Mouse (Mus musculus) layer of hippocampus, adult 8-10 months (tissue): ENCODE results near the gene Hspbap1. TPM values are rescaled to one million over a fixed set of nuclear protein-coding genes. Genes with fewer than 3 reads are reported as not detected.
A peak's percentile ranks its signal among the peaks of the same experiment; 100 is the strongest.

ENCODE experiments used
- DNase-seq, 2 experiments: peaks; one replicate each; pipeline ENCODE4 v3.0.0; 2022; ENCODE audit warnings: low spot score in 2 of 2
- total RNA-seq, 4 experiments: library from RNA; stranded (reverse); gene quantifications; 2 replicates each; pipeline ENCODE4 v1.2.4; 2022

Hspbap1 gene
- total RNA-seq, 4 experiments from 2014 or later = 6.5 to 9.0 (median 7.3) TPM

GRCm38 (mm10) chr16:35871898-35872297 lies 101.7 kb downstream of the Hspbap1 start:
- DNase-seq = no peak

- no peak for DNase-seq
Measured at GRCm38 (mm10) chr16:35872410-35873006, 102.3 kb downstream of the Hspbap1 start.

- DNase-seq = peak in 1 of 2 experiments; percentile 28
Measured at GRCm38 (mm10) chr16:35874416-35874815, 104.2 kb downstream of the Hspbap1 start.

Other genes starting within 250 kb of the Hspbap1 start
- gene Sema5b, start 229.2 kb upstream of the Hspbap1 start, total RNA-seq = 10 to 100 TPM; 10.6 to 18.1 (median 14.0) TPM
- 10 to 100 TPM; 60.9 to 68.2 (median 64.7) TPM for gene Dirc2, start 1.0 kb upstream of the Hspbap1 start, total RNA-seq
- gene Parp14, start 101.2 kb downstream of the Hspbap1 start, total RNA-seq = 1 to 10 TPM; 1.3 to 5.4 (median 3.2) TPM
- 1 to 10 TPM; 2.8 to 9.4 (median 5.6) TPM for gene Parp9, start 168.1 kb downstream of the Hspbap1 start, total RNA-seq
- gene Dtx3l, start 168.8 kb downstream of the Hspbap1 start, total RNA-seq = 1 to 10 TPM; 4.5 to 7.6 (median 6.3) TPM
- gene Kpna1, start 208.4 kb downstream of the Hspbap1 start, total RNA-seq = 100 to 1,000 TPM; 110 to 152 (median 124) TPM